Mouse (Mus musculus) right cerebral cortex, postnatal 25 days (tissue): ENCODE measurements around the gene Glis3.

Experiments used
- DNase-seq: peaks from one replicate; pipeline ENCODE4 v3.0.0; 2022

Gene Glis3

DNA sequence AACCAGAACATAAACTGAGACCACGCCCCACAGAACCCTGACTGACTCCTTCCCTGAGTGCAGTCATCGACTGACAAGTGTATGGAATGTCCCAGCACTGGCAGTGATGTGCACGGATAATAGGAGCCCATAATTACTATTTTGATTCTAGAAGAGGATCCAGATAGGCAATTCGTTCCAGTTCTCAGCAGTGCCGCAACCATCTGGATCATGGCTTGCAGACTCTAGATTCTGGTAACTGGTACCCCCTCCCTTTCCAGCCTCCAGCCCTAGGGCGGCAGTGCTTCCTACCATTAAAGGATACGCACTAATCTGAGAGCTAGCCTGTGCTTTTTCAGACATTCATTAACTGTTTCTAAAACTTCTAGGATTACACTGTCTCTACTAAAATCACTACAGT is 24.7 kb downstream of the Glis3 start:
- DNase-seq = no peak

DNA sequence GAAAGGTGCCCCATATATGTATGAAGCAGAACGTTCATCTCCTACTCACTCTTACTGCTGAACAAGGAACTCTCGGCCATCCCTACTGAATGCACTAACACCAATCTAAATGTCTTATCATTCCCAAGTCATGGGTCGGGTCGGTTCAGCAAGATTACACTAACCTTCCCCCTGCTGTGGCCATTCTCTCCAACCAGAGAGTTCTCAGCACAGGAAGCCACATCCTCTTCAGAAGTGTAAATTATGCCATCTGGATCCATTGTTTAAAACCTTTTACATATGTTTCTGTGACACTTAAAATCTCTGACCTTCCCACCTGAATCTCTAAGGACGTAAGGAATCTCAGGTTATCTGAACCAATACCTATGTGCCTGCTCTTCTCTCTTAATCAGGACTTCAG is 29.0 kb downstream of the Glis3 start:
- DNase-seq = no peak

DNA sequence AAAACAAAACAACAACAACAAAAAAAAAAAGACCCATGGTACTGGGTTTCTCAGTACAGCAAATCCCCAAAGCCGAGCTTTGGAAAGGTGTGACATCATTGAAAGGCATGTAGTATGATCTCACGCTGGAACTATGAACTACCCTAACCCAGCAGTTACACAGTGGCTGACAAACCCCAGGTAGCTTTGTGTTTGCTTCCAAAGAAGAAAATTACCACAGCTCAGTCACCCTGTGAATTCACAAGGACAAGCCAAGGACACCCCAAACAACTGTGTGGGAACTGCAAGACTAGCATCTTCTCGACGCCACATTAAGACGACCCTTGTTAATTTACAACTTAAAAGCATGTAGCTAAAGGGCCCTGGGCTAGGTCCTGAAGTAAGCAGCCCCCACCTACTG is 30.4 kb downstream of the Glis3 start:
- DNase-seq = no peak

DNA sequence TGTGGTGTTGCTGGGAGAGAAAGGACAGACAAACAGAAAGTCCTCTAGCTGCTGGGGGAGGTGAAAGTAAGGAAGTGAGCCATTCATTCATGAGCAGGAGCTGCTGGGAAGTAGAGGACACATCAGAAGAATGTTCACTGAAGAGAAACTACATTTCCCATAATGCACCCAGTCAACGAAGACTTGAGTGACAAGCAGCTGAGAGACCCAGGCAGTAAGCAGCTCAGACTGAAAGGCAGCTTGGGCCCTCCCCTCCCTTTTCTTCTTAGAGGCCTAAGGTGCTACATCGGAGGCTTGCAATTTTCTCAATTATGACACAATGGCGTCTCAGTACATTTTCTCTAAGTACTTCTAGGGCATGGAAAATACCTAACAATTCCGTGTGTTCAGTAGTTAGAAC is 31.0 kb downstream of the Glis3 start:
- DNase-seq = no peak

DNA sequence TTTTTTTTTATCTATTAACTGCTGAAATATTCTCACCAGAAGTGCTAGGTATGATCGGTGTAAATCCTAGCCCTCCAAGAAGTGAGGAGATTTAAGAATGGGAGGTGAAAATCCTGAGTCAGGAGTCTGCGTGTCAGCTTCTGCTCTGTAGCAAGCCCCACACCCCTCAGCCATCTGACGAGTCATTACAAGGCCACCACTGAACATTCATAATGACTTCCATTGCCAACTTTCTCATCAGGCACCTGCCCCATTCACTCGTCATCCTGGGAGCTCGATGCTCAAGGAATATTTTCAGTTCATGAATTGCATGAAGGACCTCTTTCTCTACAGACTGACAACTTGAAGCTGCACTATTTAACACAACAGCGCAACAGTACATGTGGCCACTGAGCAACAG is 32.5 kb downstream of the Glis3 start:
- DNase-seq = no peak

DNA sequence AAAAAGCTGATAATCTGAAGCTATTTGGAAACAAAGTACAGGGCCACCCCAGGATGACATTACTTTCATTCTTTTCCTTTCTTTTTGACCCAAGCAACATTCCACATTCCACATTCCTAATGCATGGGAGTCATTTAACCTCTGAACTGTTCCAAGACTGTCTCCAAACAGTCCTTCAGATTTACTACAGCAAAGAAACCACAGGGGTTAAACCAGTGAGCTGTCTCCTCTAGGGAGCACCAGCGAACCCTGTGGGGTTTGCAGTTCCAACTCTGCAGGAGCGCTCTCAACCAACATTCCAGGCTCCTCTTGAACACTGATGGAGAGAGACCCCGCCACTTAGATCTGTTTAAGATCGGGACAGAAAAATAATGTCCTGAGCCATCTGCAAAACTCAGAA is 33.6 kb downstream of the Glis3 start:
- DNase-seq = no peak

DNA sequence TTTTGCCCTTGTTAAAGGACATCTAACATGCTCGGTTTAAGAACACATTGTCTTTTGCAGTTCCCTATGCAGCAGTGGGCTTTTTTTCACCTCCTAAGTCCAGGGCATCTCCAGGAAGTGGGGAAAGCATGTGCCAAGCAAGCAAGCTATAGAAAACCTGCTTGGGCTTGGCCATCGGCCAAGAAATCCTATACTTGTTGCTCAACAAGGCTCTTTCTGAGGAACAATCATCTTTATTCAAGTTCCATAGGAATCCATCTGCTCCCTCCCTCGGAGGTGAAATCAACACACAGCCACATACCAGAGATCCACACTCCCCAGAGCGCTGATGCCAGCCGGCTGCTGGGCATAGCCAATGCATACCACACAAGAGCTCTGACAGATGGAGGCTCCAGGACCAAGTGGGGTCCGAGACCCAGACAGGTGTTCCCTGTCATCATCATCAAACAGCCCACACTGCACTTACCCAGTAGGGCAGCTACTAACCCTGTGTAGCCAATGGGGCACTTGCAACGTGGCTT is 39.0 kb downstream of the Glis3 start:
- DNase-seq = no peak

DNA sequence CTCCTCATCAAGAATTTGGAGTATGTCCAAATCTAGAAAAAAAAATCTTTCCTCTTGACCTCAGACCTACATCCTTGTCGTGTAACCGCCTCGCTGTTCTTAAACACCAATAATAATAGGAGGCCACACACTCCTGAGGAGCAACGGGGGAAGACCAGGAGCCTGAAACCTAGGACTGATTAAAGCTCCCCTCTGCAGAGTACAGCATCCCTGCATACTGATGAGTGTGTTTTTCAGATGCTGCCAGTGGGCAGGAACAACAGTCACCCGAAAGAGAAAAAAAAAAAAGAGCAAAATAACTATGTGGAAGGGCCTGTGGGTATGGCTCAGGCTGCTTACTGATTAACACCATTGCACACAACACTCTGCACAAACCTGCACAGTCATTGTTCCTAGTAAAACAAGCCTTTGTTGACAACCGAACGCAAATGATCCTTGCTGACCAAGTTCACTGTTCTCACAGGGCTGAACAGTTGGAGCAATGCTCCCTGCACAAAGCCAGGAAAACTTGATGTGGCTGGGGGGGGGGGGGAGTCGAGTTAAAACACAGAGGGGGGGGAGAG is 43.8 kb downstream of the Glis3 start:
- DNase-seq = no peak

DNA sequence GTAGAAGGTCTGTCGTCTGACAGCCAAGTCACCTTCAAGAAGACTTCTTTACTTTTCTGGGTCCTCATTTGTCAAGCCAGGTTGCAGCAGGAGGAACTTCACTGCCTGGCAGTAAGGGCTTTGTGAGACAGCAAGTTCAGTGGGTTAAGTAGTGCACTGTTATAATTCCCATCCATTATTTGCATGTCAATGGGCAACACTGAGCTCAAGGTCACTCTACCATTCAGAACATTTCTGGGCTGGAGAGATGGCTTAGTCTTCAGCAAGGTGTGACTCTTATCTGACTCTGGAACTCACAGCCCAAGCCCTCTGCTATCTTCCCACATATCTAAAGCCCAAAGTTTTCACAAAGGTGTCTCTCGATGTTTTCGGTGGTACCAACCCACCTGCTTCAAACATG is 44.9 kb downstream of the Glis3 start:
- DNase-seq = no peak

DNA sequence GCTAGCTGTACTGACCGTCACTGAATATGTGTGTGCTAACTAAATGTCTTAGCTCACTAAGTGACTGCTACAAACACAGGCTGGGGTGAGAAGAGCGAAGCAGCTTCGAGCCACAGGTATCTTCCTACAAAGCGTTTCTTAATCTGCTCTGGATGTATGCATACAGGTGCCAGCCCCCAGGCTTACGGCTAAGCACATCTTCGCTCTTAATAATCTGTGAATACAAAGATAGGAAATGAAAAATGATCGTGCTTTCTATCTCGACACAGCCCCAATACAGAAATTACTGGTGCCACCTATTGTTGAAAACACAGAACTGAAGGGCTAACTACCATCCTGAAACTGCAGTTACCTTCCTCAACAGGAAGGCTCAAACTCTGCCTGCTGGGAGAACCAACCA is 51.5 kb downstream of the Glis3 start:
- DNase-seq = peak; percentile 25

DNA sequence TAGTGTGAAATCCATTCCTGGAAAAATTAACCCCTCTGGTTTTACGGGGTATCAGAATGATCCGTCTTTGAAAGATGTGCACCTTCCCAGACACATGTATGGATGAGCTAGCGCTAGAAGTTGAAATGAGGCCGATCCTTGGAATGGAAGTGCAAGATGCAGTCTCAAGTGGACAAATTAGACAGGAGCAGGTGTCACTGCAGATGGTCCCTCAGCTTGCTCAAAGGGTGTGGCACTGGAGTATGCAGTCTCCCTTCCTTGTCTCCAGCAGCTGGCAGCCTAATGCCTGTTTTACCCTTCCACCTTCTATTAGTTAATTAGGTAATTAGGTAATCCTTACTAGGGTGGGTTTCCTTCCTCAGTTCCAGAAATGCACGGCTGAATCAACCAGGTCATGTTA is 53.7 kb downstream of the Glis3 start:
- DNase-seq = no peak

DNA sequence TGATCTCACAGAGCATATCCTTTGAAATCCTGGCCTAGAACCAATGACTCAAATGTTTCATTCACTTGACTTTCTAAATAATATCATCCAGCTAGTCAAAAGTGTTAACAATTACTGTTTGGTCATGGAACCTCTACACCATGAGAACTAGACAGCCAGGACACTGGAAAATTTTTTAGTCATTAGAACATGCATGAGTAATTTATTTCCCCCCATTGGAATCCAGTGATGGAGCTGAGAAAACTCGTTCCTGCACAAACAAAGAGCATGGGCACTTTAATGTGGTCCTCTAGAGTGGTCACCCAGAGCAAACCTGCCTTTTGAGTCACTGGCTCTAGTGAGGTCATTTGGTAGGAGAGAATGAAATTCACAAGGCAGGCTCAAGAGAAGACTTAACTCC is 55.3 kb downstream of the Glis3 start:
- no peak for DNase-seq

DNA sequence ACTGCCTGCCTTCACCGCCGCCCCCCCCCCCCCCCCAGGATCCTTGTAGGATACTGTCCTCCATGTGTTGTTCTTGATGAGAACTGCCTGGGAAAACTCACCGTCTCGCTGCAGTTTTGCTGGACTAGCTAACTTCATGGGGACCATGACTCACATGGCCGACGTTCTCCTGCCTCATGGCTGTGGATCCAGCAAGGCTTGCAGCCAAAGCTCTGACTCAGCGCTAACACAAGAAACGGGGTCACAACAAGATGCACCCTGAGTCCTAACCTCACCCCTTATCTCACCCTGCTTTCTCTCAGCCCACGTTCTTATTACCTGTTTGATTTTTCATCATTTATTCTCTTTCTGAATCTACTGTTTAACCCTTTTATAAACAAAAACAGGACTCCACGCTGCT is 56.2 kb downstream of the Glis3 start:
- no peak for DNase-seq

DNA sequence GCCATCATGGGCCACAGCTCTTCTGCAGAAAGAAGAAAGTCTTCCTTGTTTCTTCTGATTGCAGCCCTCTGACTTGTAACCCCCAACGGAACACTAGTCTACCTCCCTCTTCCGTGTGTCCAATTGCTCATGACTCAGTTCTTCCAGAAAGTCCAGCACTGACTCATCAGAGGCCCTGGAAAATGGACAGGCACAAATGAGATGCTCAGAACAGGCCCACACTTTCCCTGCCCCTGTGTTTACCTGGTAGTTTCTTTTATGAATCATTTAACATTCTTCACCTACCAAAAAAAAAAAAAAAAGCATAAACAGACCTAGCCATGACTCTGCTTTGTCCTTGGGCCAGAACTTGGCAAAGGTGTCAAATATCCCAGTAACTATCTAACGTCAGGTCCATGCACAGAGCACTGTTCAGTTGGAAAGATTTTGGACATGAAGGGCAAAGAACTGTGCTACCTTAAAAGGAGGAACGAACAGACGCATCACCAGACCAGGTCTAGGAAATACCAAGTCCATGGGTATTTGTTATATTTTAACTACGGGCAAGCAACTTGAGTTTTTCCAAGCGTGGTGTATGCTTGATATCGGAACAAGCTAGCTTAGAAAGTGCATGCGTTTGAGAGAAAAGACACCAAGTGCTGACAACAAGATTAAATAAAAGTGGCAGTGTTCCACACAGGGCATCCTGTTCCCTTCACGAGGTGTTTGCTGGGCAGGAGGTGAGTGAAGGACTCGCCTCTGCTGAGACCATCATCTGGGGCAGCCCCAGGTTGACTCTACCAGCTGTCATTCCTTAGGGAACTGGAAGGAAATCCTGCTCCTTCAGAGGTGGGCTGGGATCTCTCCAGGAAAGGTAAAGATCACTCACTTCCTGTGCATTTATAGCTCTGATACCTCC is 58.0 kb downstream of the Glis3 start:
- DNase-seq = no peak

DNA sequence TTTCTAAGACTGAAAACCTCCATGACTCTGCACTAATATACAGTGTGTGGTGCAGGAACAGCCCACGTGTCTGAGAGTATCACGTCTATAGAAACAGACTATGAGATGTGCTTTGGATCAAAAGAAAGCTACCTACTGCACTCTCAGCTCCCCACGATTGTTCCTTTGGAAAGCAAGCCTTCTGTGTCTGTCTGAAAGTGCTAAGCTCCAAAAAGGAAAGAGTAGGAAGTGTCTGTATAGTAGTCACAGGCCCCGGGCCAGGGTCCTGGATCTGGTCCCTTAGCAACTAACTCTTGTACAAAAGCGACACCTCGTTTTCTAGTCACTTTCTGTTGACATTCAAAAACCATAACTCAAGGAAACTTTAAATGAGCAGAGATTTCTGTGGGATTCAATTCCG is 62.1 kb downstream of the Glis3 start:
- DNase-seq = no peak

DNA sequence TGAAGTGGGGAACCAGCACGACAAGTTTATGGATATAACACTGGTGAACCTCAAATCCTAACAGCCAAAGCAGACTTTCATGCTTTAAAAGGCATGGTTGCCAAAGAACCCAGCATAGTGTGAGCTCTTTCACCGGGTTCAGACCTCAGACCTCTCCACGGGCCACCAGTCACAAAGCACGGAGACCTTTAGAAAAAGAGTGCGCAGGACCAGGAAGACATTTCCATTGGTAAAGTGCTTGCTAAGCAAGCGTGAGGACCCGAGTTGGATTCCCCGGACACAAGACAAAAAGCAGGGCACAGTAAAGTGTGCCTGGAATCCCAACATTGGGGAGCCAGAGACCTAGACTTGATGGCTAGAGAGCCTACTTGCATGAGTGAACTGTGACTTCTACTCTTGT is 62.7 kb downstream of the Glis3 start:
- no peak for DNase-seq

DNA sequence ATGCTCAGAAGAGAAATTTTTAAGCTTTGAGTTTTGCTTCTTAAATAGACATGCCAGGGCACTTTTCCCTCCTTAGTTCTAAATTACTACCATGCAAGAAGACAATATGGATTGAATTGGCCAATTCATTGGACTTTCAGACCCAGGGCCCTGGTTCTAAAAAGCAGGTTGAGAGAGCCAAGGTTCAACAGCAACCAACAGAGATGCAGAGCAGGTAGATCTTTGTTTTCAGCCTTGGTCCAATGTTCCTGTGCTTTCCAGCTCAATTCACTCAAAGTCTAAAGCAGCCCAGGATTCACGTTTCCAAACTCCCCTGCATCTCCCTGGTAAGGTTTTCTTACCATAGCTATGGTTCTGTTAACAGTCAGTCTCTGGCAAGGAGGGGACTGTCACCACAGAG is 63.4 kb downstream of the Glis3 start:
- DNase-seq = no peak

DNA sequence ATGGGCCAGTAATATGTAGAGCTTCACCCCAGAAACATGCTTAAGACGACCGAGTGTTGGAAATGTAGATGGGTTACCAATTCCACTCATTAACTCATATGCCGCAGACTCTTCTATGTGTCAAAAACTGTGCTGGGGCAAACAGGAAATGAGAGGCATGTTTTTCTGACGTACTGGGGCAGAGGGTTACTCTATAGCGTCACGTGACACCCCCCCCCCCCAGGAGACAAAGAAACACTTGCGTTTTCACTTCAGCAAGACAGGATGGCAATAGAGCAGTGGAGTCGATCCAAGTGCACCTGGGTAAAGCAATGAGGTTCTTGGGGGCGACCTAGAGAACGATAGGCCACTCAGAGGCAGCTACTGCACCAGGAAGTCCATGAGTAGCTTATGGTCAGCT is 67.6 kb downstream of the Glis3 start:
- DNase-seq = no peak

DNA sequence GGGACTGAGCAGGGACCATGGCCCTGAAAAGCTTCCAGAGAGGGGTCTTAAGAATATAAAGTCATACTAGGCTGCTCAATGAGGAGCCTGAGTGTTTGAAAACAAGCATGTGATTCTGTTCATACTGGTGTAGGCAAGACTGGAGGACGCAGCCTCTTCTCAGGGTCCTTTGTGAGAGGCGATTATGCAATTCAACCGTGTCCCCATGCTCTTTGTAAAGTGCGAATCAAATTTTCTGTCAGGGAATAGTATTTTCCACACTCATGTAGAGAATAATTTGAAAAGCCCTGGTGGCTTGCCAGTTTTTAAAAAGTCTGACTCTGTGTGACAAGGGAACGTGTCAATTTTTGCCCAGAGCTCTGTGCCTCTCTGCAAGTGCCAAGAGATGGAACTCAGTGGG is 71.1 kb downstream of the Glis3 start:
- DNase-seq = no peak

DNA sequence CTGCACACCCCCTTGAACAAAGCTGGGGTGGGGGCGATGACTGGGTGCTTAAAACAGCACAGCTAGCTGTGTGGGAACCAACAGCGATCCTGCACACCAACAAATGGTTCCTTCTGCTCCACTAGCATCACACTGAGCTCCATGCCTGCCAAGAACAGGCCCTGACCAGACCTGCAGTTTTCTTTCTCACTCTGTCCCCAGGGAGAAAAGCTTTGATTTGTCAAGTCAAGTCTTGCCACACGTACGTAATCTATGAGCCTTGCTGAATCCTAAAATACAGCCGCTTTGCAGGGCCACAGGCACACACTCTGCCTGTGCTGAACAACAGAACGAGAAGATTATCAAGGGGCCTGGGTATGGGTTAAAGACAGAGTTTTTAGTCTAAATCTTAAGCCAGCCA is 71.6 kb downstream of the Glis3 start:
- DNase-seq = no peak

DNA sequence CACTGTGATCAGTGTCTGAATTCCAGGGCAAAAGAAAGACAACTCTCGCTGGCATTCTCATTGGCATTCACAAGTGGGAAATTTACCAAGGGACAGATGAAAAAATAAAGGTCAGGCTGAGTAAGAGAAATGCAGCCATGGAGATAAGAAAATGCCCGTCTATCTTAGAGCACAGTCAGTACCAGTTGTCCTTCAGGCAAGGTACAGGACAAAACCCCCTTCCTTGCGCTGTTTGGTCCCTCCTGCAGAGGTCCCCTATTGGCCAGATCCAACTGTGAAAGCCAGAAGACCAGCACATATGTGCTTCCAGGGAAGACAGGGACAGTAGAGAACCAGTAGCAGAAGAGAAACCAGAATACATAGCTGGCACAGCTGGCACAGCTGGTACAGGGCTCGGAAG is 79.0 kb downstream of the Glis3 start:
- DNase-seq = no peak

DNA sequence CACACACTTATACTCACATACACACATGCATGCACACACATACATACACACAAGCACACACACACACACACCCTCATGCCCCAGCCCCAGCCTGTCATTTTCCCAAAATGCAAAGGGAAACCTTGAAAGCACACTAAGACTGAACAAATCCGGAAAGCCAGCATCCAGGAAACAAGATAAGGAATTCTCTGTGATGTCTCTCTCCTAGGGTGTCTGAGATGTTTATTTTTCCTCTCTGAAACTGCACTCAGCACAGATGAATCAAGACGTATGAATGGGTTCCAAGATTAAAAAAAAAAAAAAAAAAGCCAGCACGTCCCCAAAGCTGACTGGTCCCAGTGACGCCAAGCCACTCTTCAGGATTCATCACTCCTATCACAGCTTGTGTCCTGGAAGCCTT is 85.7 kb downstream of the Glis3 start:
- no peak for DNase-seq

DNA sequence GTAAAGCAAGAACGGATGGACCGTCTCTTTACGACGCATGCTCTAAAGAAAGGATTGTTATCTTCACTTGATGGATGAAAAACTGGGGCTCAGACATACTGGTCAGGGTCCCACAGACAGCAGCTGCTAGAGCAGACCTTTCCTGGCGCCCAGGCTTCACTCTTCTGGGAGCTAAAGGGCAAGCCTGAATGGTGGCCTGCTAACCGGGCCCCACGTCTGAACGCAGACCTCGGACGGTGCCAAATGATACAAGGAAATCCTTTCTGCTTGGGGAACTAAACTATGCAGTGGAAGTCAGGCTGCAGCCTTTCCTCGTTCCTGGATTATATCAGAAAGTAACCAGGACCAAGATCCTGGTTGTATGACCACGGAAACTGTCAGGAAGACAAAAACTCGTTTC is 86.9 kb downstream of the Glis3 start:
- no peak for DNase-seq

DNA sequence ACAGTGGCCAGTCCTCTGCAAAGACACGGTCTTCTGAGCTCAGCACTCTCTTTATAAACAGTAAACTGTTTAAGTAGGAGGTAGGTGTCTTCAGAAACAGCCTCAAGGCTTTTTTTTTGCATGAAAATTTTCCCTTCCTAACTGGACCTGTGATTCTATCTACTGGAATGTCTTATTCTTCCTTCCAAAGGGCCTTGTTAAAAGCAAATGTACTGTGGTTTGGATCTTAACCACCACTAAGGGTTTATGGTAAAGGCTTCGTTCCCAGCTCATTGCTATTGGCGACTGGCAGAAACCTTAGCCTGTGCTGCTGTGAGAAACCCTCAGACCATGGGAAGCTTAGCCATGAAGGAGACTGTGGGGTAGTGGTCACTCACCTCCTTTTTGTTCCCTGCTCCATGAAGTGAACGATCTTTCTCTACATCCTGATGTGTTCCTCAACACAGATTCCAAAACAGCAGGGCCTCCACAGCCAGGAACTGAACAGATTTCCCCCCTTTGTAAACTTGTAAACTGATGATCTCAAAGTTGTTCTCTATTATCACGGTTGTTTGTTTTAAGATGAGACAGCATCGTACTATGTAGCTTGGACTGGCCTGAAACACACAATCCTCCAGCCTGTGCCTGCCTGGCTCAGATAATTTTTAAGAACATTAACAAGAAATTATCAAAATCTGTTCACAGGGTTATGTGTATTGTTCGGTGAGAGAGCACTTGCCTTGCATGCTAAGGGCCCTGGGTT is 88.0 kb downstream of the Glis3 start:
- no peak for DNase-seq
